Mouse (Mus musculus): ENCODE measurements around the gene Apobr. TPM values are rescaled to one million over a fixed set of nuclear protein-coding genes. Genes with fewer than 3 reads are reported as not detected.

Apobr gene
- polyA plus RNA-seq, 1 experiment: 30.2 TPM

GRCm38 (mm10) chr7:126632478-126632877, 47.7 kb downstream of the Apobr start:
- Histone ChIP-seq H3K4me3 (replicated peaks) (peak overlapping the region; percentile 0), H3K9me3 (no peaks in the 10 kb centered on the region), H3K36me3 (replicated peaks; ENCODE audit: low read length) (peaks cover 62% of the 10 kb centered on the region), H3K4me1 (peaks cover 91% of the 10 kb centered on the region), H3K27me3 (replicated peaks) (no peaks in the 10 kb centered on the region)
- TF ChIP-seq FLI1 (IDR thresholded peaks at IDR 0.05; ENCODE audit: low read length) (no peak), GATA1 (IDR thresholded peaks at IDR 0.05; ENCODE audit: borderline replicate concordance, low read length) (0 out of 3 replicates have a peak, but pooled peaks have one; percentile 39)

- TF ChIP-seq GATA1 (IDR thresholded peaks at IDR 0.05; ENCODE audit: borderline replicate concordance, low read length): no peak
- TF ChIP-seq FLI1 (IDR thresholded peaks at IDR 0.05; ENCODE audit: low read length): no peak
- Histone ChIP-seq H3K9me3 (no peaks in the 10 kb centered on the region), H3K36me3 (replicated peaks; ENCODE audit: low read length) (peaks cover 74% of the 10 kb centered on the region), H3K4me1 (peaks cover 72% of the 10 kb centered on the region), H3K27me3 (replicated peaks) (no peaks in the 10 kb centered on the region), H3K4me3 (replicated peaks) (no peak overlapping the region)
Observed at GRCm38 (mm10) chr7:126635375-126635774, 50.6 kb downstream of the Apobr start.

GRCm38 (mm10) chr7:126636733-126637520, 52.2 kb downstream of the Apobr start:
- H3K4me3 ChIP-seq (replicated peaks): no peak overlapping the region
- no peak for TF ChIP-seq GATA1 (IDR thresholded peaks at IDR 0.05; ENCODE audit: borderline replicate concordance, low read length)
- no peak for TF ChIP-seq FLI1 (IDR thresholded peaks at IDR 0.05; ENCODE audit: low read length)
- no peaks in the 10 kb centered on the region for H3K27me3 ChIP-seq (replicated peaks)
- H3K36me3 ChIP-seq (replicated peaks; ENCODE audit: low read length): peaks cover 69% of the 10 kb centered on the region
- no peaks in the 10 kb centered on the region for H3K9me3 ChIP-seq
- peaks cover 61% of the 10 kb centered on the region for H3K4me1 ChIP-seq

Other genes starting within 250 kb of the Apobr start
- 715 and 927 TPM in 2 replicates for gene Lat, start 215.4 kb upstream of the Apobr start, polyA plus RNA-seq (2012; ENCODE audit: insufficient read depth, low replicate concordance)
- gene Spns1, start 207.5 kb upstream of the Apobr start, polyA plus RNA-seq (2012; ENCODE audit: insufficient read depth, low replicate concordance): 74.6 and 153 TPM in 2 replicates
- 0.79 TPM in 1 of 2 replicates, not detected in the other for gene Nfatc2ip, start 188.2 kb upstream of the Apobr start, polyA plus RNA-seq (2012; ENCODE audit: insufficient read depth, low replicate concordance)
- gene Cd19, start 170.1 kb upstream of the Apobr start, polyA plus RNA-seq (2012; ENCODE audit: insufficient read depth, low replicate concordance): not detected in 2 replicates
- 97.9 and 143 TPM in 2 replicates for gene Rabep2, start 156.2 kb upstream of the Apobr start, polyA plus RNA-seq (2012; ENCODE audit: insufficient read depth, low replicate concordance)
- gene Atp2a1, start 121.8 kb upstream of the Apobr start, polyA plus RNA-seq (2012; ENCODE audit: insufficient read depth, low replicate concordance): 1.1 and 1.4 TPM in 2 replicates
- 94.0 and 146 TPM in 2 replicates for gene Sh2b1, start 109.5 kb upstream of the Apobr start, polyA plus RNA-seq (2012; ENCODE audit: insufficient read depth, low replicate concordance)
- 19.3 and 43.5 TPM in 2 replicates for gene Tufm, start 97.6 kb upstream of the Apobr start, polyA plus RNA-seq (2012; ENCODE audit: insufficient read depth, low replicate concordance)
- 956 and 1,090 TPM in 2 replicates for gene Atxn2l, start 81.5 kb upstream of the Apobr start, polyA plus RNA-seq (2012; ENCODE audit: insufficient read depth, low replicate concordance)
- gene Eif3c, start 18.5 kb upstream of the Apobr start, polyA plus RNA-seq (2012; ENCODE audit: insufficient read depth, low replicate concordance): 22.3 and 46.6 TPM in 2 replicates
- 8.9 and 21.3 TPM in 2 replicates for gene Cln3, start 875 bp downstream of the Apobr start, polyA plus RNA-seq (2012; ENCODE audit: insufficient read depth, low replicate concordance)
- gene Il27, start 10.0 kb downstream of the Apobr start, polyA plus RNA-seq (2012; ENCODE audit: insufficient read depth, low replicate concordance): 1.4 TPM in 1 of 2 replicates, not detected in the other
- gene Nupr1, start 45.9 kb downstream of the Apobr start, polyA plus RNA-seq (2012; ENCODE audit: insufficient read depth, low replicate concordance): 27.5 TPM in 1 of 2 replicates, not detected in the other
- 31.0 and 69.1 TPM in 2 replicates for gene Sgf29, start 64.4 kb downstream of the Apobr start, polyA plus RNA-seq (2012; ENCODE audit: insufficient read depth, low replicate concordance)
- 0.87 and 3.0 TPM in 2 replicates for gene Sult1a1, start 91.5 kb downstream of the Apobr start, polyA plus RNA-seq (2012; ENCODE audit: insufficient read depth, low replicate concordance)
- 185 and 696 TPM in 2 replicates for gene Bola2, start 110.5 kb downstream of the Apobr start, polyA plus RNA-seq (2012; ENCODE audit: insufficient read depth, low replicate concordance)
- gene Slx1b, start 110.8 kb downstream of the Apobr start, polyA plus RNA-seq (2012; ENCODE audit: insufficient read depth, low replicate concordance): 7.3 and 9.7 TPM in 2 replicates
- gene Coro1a, start 122.8 kb downstream of the Apobr start, polyA plus RNA-seq (2012; ENCODE audit: insufficient read depth, low replicate concordance): 1,070 and 1,578 TPM in 2 replicates
- 213 and 289 TPM in 2 replicates for gene Mapk3, start 174.7 kb downstream of the Apobr start, polyA plus RNA-seq (2012; ENCODE audit: insufficient read depth, low replicate concordance)
- 3.4 TPM in 1 of 2 replicates, not detected in the other for gene Gdpd3, start 181.4 kb downstream of the Apobr start, polyA plus RNA-seq (2012; ENCODE audit: insufficient read depth, low replicate concordance)
- 284 and 689 TPM in 2 replicates for gene Ypel3, start 192.0 kb downstream of the Apobr start, polyA plus RNA-seq (2012; ENCODE audit: insufficient read depth, low replicate concordance)
- 3.0 and 15.0 TPM in 2 replicates for gene Tbx6, start 196.5 kb downstream of the Apobr start, polyA plus RNA-seq (2012; ENCODE audit: insufficient read depth, low replicate concordance)
- gene Ppp4c, start 207.6 kb downstream of the Apobr start, polyA plus RNA-seq (2012; ENCODE audit: insufficient read depth, low replicate concordance): 46.3 and 115 TPM in 2 replicates
- gene Fam57b, start 212.7 kb downstream of the Apobr start, polyA plus RNA-seq (2012; ENCODE audit: insufficient read depth, low replicate concordance): 13.5 and 29.3 TPM in 2 replicates
- not detected in 2 replicates for gene 4930451I11Rik, start 246.7 kb downstream of the Apobr start, polyA plus RNA-seq (2012; ENCODE audit: insufficient read depth, low replicate concordance)